Mouse (Mus musculus) small intestine, adult 2 months (tissue): ENCODE measurements around the gene Amn1.

Experiments
- CTCF ChIP-seq: fragments of 200-500 bp; IDR thresholded peaks from 2 replicates; pipeline ENCODE4 v1.5.1; 2012; ENCODE audit warnings: low read depth, mild to moderate bottlenecking, control low read depth, inconsistent platforms, low read length, moderate library complexity, mixed read lengths; ENCODE audit not compliant: insufficient replicate concordance, insufficient read length; ENCODE audit errors: extremely low read depth
- POLR2A ChIP-seq: fragments of 200-500 bp; IDR thresholded peaks from 2 replicates; pipeline ENCODE4 v1.6.1; 2012; ENCODE audit warnings: low read depth, mild to moderate bottlenecking, control low read depth, inconsistent platforms, low read length, moderate library complexity

DNA sequence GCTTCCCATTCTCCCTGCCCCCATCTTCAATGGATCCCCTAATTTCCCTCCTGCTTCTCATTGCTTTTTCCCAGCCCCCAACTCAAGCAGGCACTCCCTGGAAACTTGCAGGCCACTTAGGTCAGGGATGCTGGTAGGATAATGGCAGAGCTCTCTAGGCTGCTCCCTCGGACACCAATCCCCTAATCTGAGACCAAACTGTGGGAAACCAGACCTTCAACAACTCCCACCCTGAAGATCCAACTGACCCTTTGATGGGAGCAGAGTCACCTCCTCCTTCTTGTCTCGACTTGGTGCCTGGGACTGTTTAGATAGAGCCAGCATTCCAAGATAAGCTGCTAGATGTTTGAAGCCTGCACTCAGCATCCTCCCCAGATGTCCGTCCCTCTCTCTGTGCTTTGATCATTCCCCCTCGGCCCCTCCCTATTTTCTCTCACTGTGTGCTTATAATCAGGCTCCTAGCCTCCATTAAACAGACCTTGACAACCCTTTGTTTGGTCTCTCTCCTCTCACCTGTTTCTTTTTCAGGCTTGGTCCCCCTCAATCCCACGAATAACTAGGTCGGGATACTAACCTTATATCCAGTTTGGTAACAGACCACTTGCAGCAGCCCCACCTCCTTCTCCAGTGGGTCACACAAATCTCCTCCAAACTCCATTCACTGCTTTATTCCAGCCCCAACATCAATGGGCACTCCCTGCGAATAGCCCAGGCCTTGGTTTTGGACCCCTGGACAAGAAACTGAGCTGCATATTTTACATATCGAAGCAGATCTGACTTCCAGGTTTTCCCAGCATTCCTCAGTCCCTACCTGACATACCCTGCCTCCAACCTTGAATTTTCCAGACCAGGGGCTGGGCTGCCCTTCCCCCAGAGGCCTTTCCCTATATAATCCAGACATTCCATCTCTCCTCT lies 34.1 kb downstream of the Amn1 start:
- no peak for TF ChIP-seq POLR2A
- no peak for TF ChIP-seq CTCF
